Mouse (Mus musculus): Measurements from ENCODE around the gene Atg9a. TPM values are rescaled to one million over a fixed set of nuclear protein-coding genes. Genes with fewer than 3 reads are reported as not detected.
A peak's percentile ranks its signal among the peaks of the same experiment; 100 is the strongest.

The Atg9a gene
- polyA plus RNA-seq, 1 experiment: 39.2 TPM

DNA sequence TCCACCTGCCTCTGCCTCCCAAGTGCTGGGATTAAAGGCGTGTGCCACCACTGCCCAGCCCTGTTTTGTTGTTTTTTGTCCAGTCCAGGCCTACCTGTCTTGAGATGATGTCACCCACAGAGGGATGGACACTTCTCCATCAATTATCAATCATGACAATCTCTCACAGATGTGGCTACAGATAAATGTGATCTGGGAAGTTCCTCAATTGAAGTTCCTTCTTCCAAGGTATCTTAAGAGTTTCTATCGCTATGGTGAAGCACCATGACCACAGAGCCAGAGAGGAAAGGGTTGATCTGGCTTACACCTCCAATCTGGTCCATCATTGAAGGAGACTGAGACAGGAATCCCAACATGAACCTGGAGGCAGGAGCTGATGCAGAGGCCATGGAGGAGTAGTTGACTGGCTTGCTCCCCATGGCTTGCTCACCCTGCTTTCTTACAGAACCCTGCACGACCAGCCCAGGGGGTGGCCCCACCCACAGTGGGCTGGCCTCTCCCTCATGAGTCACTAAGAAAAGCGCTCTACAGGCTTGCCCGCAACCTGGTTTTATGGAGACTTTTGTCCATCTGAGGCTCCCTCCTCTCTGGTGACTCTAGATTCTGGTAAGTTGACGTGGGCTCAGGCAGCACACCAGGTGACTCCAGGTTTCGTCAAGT lies 38.5 kb upstream of the Atg9a start:
- no peak overlapping the region for H3K4me3 ChIP-seq (replicated peaks; ENCODE audit: control insufficient read depth, low read depth, low read length)
- TF ChIP-seq CTCF (IDR thresholded peaks at IDR 0.05; ENCODE audit: control insufficient read depth, insufficient read depth, low read length): no peak
- 55% methylated on average over 7 of the region's 7 CpGs for WGBS
- H3K27ac ChIP-seq (ENCODE audit: control insufficient read depth, insufficient read depth, low read depth, low read length, poor library complexity): no peak overlapping the region
- H3K4me1 ChIP-seq (ENCODE audit: control insufficient read depth, insufficient read depth, low read length): peaks cover 4% of the 10 kb centered on the region

DNA sequence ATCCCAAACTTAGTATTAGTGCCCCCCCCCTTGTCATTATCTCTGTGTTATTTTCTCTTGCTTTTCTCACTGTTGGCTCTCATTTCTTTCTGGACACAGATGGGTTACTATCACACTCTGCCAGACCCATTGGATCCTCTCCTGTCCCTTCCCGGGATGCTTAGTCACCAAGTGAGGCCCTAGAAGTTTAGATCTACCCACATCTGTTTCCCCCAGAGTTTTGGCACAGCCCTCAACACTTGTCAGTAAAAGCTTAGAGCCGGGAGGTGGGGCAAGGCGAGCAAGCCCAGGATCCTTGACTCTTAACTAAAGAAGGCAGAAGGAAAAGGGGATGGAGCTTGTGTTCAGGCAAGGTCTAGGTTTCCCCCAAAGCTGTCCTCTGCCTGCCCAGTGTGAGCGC lies 37.2 kb upstream of the Atg9a start:
- 32% methylated on average over 4 of the region's 4 CpGs for WGBS
- Histone ChIP-seq H3K4me3 (replicated peaks; ENCODE audit: control insufficient read depth, low read depth, low read length) (no peak overlapping the region), H3K27ac (ENCODE audit: control insufficient read depth, insufficient read depth, low read depth, low read length, poor library complexity) (peak overlapping the region; percentile 28; the same call in 1 of the 2 replicates), H3K4me1 (ENCODE audit: control insufficient read depth, insufficient read depth, low read length) (peaks cover 3% of the 10 kb centered on the region)
- TF ChIP-seq CTCF (IDR thresholded peaks at IDR 0.05; ENCODE audit: control insufficient read depth, insufficient read depth, low read length) (no peak), POLR2A (IDR thresholded peaks at IDR 0.05; ENCODE audit: borderline replicate concordance, control insufficient read depth, low read depth, low read length) (no peak)

DNA sequence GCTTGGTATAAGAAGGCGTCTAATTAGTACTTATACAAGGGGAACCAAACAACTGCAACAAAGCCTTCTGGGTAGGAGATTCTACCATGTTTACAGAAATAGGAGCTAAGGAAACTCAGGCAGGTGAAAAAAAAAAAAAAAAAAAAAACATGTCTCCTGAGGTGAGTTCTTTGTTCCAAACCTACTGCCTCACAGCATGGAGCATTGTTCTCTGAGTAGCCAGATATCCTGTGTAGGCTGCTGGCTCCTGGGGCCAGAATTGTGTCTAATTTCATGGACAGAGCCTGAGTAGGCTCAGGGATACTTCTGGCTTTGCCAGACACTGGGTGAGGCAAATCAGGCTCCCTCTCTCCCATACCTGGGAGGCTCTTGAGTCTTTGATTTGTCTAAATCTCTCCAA lies 35.7 kb upstream of the Atg9a start:
- TF ChIP-seq CTCF (IDR thresholded peaks at IDR 0.05; ENCODE audit: control insufficient read depth, insufficient read depth, low read length) (no peak), POLR2A (IDR thresholded peaks at IDR 0.05; ENCODE audit: borderline replicate concordance, control insufficient read depth, low read depth, low read length) (no peak)
- Histone ChIP-seq H3K27ac (ENCODE audit: control insufficient read depth, insufficient read depth, low read depth, low read length, poor library complexity) (no peak overlapping the region), H3K4me3 (replicated peaks; ENCODE audit: control insufficient read depth, low read depth, low read length) (no peak overlapping the region), H3K4me1 (ENCODE audit: control insufficient read depth, insufficient read depth, low read length) (peaks cover 3% of the 10 kb centered on the region)
- 88% methylated on average over 1 of the region's 1 CpGs for WGBS

DNA sequence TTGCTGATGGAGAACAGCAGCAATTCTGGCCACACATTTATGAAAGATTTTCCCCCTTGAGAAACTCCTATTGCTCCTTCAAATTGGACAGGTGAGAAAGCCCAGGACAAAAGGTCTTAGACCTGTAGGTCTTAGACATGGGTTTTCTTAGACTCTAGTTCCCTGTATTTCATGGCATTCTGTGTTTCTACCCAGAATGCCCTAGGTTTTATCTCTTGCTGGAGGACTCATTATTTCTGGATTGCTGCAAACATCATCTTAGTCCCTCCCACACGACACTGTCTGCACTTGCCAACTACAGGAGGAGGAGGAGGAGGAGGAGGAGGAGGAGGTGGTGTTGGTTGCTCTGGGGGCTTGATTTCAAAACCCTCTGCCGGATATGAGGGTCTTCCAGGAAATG lies 34.1 kb upstream of the Atg9a start:
- WGBS: 42% methylated on average over 2 of the region's 2 CpGs
- no peak overlapping the region for H3K27ac ChIP-seq (ENCODE audit: control insufficient read depth, insufficient read depth, low read depth, low read length, poor library complexity)
- no peak overlapping the region for H3K4me3 ChIP-seq (replicated peaks; ENCODE audit: control insufficient read depth, low read depth, low read length)
- TF ChIP-seq POLR2A (IDR thresholded peaks at IDR 0.05; ENCODE audit: borderline replicate concordance, control insufficient read depth, low read depth, low read length) (no peak), CTCF (IDR thresholded peaks at IDR 0.05; ENCODE audit: control insufficient read depth, insufficient read depth, low read length) (no peak)
- H3K4me1 ChIP-seq (ENCODE audit: control insufficient read depth, insufficient read depth, low read length): peaks cover 3% of the 10 kb centered on the region

DNA sequence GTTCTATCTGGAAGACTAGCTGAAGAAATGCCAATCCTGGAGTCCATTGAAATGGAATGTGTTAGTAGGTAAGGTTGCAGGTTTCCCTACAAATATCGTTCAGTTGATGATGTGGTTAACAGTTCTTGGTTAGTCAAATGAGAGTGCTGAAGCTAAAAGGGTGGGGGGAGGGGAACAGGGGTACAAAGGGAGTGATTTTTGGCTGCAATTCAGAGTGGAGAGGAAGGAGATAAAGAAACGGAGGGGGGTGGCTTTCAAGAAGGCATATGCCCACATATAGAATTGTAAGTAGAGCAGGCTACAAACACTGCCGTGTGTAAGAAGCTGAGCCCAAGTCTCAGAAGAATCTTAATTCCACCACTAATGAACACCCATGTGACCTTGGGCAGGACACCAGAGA lies 33.5 kb upstream of the Atg9a start:
- 12% methylated on average over 3 of the region's 3 CpGs for WGBS
- no peak overlapping the region for H3K4me3 ChIP-seq (replicated peaks; ENCODE audit: control insufficient read depth, low read depth, low read length)
- no peak for TF ChIP-seq CTCF (IDR thresholded peaks at IDR 0.05; ENCODE audit: control insufficient read depth, insufficient read depth, low read length)
- TF ChIP-seq POLR2A (IDR thresholded peaks at IDR 0.05; ENCODE audit: borderline replicate concordance, control insufficient read depth, low read depth, low read length): no peak
- H3K4me1 ChIP-seq (ENCODE audit: control insufficient read depth, insufficient read depth, low read length): peaks cover 3% of the 10 kb centered on the region
- H3K27ac ChIP-seq (ENCODE audit: control insufficient read depth, insufficient read depth, low read depth, low read length, poor library complexity): no peak overlapping the region

DNA sequence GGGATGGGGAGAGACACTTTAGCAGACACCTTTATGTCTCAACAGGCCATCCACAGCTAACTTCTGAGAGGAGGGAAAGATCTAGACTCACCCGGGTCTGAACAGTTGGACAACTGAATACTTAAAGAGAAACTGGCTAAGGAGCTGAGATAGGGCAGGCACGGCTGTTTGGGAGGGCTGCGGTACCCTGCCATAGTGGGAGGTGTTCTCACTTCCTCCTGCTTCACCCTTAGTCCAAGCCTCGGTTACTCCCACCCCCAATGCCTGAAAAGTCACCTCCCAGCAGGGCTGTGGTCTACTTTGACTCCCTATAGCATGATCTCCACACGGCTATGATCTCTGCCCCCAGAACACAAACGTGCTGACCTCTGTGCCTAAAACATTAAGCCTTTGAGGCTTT lies 31.5 kb upstream of the Atg9a start:
- peaks cover 1% of the 10 kb centered on the region for H3K4me1 ChIP-seq (ENCODE audit: control insufficient read depth, insufficient read depth, low read length)
- H3K4me3 ChIP-seq (replicated peaks; ENCODE audit: control insufficient read depth, low read depth, low read length): no peak overlapping the region
- WGBS: 2% methylated on average over 6 of the region's 6 CpGs
- no peak for TF ChIP-seq POLR2A (IDR thresholded peaks at IDR 0.05; ENCODE audit: borderline replicate concordance, control insufficient read depth, low read depth, low read length)
- TF ChIP-seq CTCF (IDR thresholded peaks at IDR 0.05; ENCODE audit: control insufficient read depth, insufficient read depth, low read length): no peak
- no peak overlapping the region for H3K27ac ChIP-seq (ENCODE audit: control insufficient read depth, insufficient read depth, low read depth, low read length, poor library complexity)

DNA sequence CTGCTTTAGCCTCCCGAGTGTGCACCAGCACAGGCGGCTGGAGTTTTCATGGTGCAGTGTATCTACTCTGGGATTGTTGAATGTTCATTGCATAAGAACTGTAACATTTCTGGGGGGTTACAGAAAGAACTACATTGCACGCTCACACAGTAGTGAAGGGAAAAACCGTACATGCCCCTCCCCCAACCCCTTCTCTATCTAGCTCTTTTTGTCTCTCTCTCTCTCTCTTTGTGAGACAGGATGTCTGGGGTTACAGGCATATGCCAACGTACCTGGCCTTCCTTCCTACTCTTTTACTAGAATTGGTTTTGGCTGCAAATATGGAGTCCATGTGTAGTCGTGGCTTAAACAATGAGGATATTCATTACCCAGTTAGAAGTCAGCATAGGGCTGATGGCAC lies 30.9 kb upstream of the Atg9a start:
- H3K4me3 ChIP-seq (replicated peaks; ENCODE audit: control insufficient read depth, low read depth, low read length): no peak overlapping the region
- H3K27ac ChIP-seq (ENCODE audit: control insufficient read depth, insufficient read depth, low read depth, low read length, poor library complexity): no peak overlapping the region
- WGBS: 28% methylated on average over 6 of the region's 6 CpGs
- TF ChIP-seq CTCF (IDR thresholded peaks at IDR 0.05; ENCODE audit: control insufficient read depth, insufficient read depth, low read length): no peak
- no peak for TF ChIP-seq POLR2A (IDR thresholded peaks at IDR 0.05; ENCODE audit: borderline replicate concordance, control insufficient read depth, low read depth, low read length)
- H3K4me1 ChIP-seq (ENCODE audit: control insufficient read depth, insufficient read depth, low read length): peaks cover 1% of the 10 kb centered on the region

DNA sequence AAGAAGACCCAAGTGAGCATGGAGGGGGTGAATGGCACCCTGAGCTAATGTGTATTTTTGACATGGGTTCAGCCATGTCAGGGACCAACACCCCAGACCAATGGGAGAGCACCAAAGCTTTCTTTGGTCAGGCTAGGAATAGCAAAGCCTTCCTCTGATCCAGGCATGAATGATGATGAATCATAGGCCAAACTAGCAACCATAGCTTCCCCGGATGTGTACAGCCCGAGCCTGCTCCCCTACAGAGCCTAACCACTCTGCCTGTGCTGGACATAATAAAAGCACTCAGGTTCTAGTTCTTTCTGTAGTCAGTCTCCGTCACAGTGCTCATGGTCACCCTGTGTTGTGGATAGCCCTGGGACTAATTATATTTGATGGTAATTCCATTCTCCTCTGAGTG lies 29.5 kb upstream of the Atg9a start:
- H3K4me1 ChIP-seq (ENCODE audit: control insufficient read depth, insufficient read depth, low read length): peaks cover 4% of the 10 kb centered on the region; the same call in 1 of the 2 replicates
- WGBS: 58% methylated on average over 3 of the region's 3 CpGs
- TF ChIP-seq CTCF (IDR thresholded peaks at IDR 0.05; ENCODE audit: control insufficient read depth, insufficient read depth, low read length): no peak
- no peak for TF ChIP-seq POLR2A (IDR thresholded peaks at IDR 0.05; ENCODE audit: borderline replicate concordance, control insufficient read depth, low read depth, low read length)

DNA sequence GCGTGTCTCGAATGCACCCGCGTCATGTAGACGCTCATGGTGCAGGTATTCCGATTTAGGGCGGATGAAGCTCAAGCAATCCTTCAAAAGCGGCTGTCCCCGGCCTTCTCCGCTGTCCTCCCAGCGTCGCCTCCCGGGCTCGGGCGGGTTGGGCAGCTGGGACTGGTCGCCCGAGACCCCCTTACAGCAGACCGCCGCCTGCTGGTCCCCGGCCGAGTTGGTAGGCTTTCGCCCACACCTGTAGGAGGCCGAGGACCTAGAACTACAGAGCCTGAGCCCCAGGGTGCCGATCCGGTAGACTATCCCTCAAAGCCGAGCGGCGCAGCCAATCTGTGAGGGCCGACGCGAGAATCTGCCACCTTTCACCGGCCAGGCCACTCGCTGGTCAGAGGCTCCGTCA lies 27.5 kb upstream of the Atg9a start, which contains the start of gene Tuba4a:
Gene Tuba4a (minus strand): TSS at position 335 of the 400 bp plus-strand sequence.
- TF ChIP-seq CTCF (IDR thresholded peaks at IDR 0.05; ENCODE audit: control insufficient read depth, insufficient read depth, low read length) (peak; percentile 30; the same call in 1 of the 2 replicates), POLR2A (IDR thresholded peaks at IDR 0.05; ENCODE audit: borderline replicate concordance, control insufficient read depth, low read depth, low read length) (no peak)
- H3K4me3 ChIP-seq (replicated peaks; ENCODE audit: control insufficient read depth, low read depth, low read length): peak within 1 kb of the TSS; percentile 98
- 6% methylated on average over 34 of the region's 34 CpGs for WGBS
- H3K4me1 ChIP-seq (ENCODE audit: control insufficient read depth, insufficient read depth, low read length): peaks cover 12% of the 10 kb centered on the region
- peak within 1 kb of the TSS; percentile 94 for H3K27ac ChIP-seq (ENCODE audit: control insufficient read depth, insufficient read depth, low read depth, low read length, poor library complexity)

More for the DNA sequence above, 29.5 kb upstream of the Atg9a start:
- Histone ChIP-seq H3K4me3 (replicated peaks; ENCODE audit: control insufficient read depth, low read depth, low read length) (no peak overlapping the region), H3K27ac (ENCODE audit: control insufficient read depth, insufficient read depth, low read depth, low read length, poor library complexity) (no peak overlapping the region)
